Mouse (Mus musculus): ENCODE results near the gene Safb2.

DNA sequence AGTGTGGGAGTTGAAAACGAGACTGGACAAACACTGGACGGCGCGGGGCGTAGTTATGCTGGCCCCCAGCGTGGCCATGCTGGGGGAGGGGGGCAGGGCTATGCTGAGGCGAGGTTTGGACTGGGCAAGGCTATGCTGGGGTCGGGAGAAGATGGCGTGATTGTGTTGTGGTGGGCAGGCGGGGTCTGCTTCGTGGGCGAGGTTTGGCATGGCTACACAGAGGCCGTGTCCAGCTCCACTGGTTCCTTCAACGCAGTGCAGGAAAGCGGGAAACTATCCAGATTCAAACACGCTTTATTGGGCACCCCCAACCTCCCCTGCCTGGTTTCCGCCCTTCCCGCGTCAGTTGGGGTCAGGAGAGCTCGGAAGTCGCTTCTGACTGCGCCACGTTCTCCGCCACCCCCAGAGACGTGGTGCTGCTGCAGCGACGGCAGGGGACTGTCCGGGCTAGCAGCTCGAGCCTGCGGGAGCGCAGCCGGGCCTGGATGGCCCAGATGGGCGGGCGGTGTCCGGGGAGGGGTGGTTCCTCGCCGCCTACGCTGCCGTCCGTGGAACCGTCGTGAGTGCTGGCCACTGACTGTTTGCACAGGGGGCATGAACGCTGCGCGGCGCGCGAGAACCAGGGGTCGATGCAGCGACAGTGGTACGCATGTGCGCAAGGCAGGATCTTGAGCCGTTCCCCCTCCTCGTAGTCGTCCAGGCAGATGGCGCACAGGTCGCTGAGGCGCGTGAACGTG, 73.2 kb downstream of the Safb2 start:
- TF ChIP-seq CTCF (IDR thresholded peaks at IDR 0.05; ENCODE audit: low read depth) (no peak), EP300 (IDR thresholded peaks at IDR 0.05; ENCODE audit: low read depth) (no peak)

Measured in liver, embryonic 14.5 days (tissue).